Mouse (Mus musculus) heart, embryonic 14.5 days (tissue): ENCODE measurements around the gene Tanc1. TPM values are rescaled to one million over a fixed set of nuclear protein-coding genes. Genes with fewer than 3 reads are reported as not detected.

Experiments used
- ATAC-seq: fragments of 200-750 bp; cut with Nextera tagmentation; 2 replicates; pipeline ENCODE4 v1.8.0; 2017; ENCODE audit warnings: low read depth, moderate TSS enrichment; ENCODE audit not compliant: insufficient number of reproducible peaks, insufficient read depth, low FRiP score
- H3K27ac ChIP-seq, 2 experiments: fragments of 200-500 bp in 1 of 2; fragments of 300-500 bp in 1 of 2; sonication (generic) in 1 of 2; replicated peaks in 1 of 2; 2 replicates each; pipeline ENCODE4 v1.5.1; 2012 to 2014; ENCODE audit warnings: low read depth in 2 of 2, low read length in 2 of 2, control low read depth in 1 of 2, mild to moderate bottlenecking in 1 of 2, mixed read lengths in 1 of 2; ENCODE audit not compliant: control insufficient read depth in 1 of 2, insufficient read depth in 1 of 2
- H3K27me3 ChIP-seq: fragments of 300-500 bp; sonication (generic); 2 replicates; pipeline ENCODE4 v1.6.1; 2014; ENCODE audit warnings: mild to moderate bottlenecking, low read length, control low read depth; ENCODE audit not compliant: control insufficient read depth, insufficient read depth
- H3K36me3 ChIP-seq: fragments of 300-500 bp; sonication (generic); 2 replicates; pipeline ENCODE4 v1.6.1; 2014; ENCODE audit warnings: mild to moderate bottlenecking, control low read depth, low read length, mixed read lengths; ENCODE audit not compliant: control insufficient read depth, insufficient read depth
- H3K4me1 ChIP-seq, 2 experiments: fragments of 200-500 bp in 1 of 2; fragments of 300-500 bp in 1 of 2; sonication (generic) in 1 of 2; 2 replicates each; pipeline ENCODE4 v1.6.1; 2012 to 2014; ENCODE audit warnings: low read length in 2 of 2, control low read depth in 1 of 2, mixed read lengths in 1 of 2; ENCODE audit not compliant: control insufficient read depth in 2 of 2, insufficient read depth in 2 of 2
- H3K4me2 ChIP-seq: fragments of 300-500 bp; sonication (generic); 2 replicates; pipeline ENCODE4 v1.6.1; 2014; ENCODE audit warnings: mild to moderate bottlenecking, low read length
- H3K4me3 ChIP-seq, 2 experiments: fragments of 200-500 bp in 1 of 2; fragments of 300-500 bp in 1 of 2; sonication (generic) in 1 of 2; 2 replicates each; pipeline ENCODE4 v1.5.1; 2012 to 2014; ENCODE audit warnings: low read length in 2 of 2, mild to moderate bottlenecking in 2 of 2, control low read depth in 1 of 2, low read depth in 1 of 2, moderate library complexity in 1 of 2; ENCODE audit not compliant: control insufficient read depth in 1 of 2, insufficient read depth in 1 of 2
- H3K9ac ChIP-seq: fragments of 300-500 bp; sonication (generic); 2 replicates; pipeline ENCODE4 v1.6.1; 2014; ENCODE audit warnings: mild to moderate bottlenecking, low read length
- H3K9me3 ChIP-seq: fragments of 300-500 bp; sonication (generic); 2 replicates; pipeline ENCODE4 v1.6.1; 2016; ENCODE audit warnings: low read length, control low read depth; ENCODE audit not compliant: control insufficient read depth
- WGBS: fragments of 180-500 bp; shearing (Covaris S2); extraction: QIAGEN DNeasy Blood & Tissue Kit; methylation state at CpG from one replicate; pipeline ENCODE4 v1.1.7; 2014; 5-methylcytosine and 5-hydroxymethylcytosine counted together
- polyA plus RNA-seq: library from polyadenylated mRNA; unstranded; fragments of >200 nt; fragmentation: Nextera tagmentation; extraction: Ambion mirVana; gene quantifications from 2 replicates; pipeline ENCODE4 v1.2.1, GENCODE M21; 2014

Gene Tanc1
- polyA plus RNA-seq, 1 experiment from 2014 or later = 27.2 TPM

GRCm38 (mm10) chr2:59587387-59588095 is 24.3 kb upstream of the Tanc1 start:
- H3K9me3 ChIP-seq = no peaks in the 10 kb centered on the region
- H3K4me1 ChIP-seq = no peaks in the 10 kb centered on the region; a peak in 1 of 4 replicates
- H3K27ac ChIP-seq = no peak overlapping the region
- H3K27me3 ChIP-seq = no peaks in the 10 kb centered on the region
- 70% methylated on average over 10 of the region's 10 CpGs for WGBS
- no peak overlapping the region for H3K4me3 ChIP-seq
- no peak overlapping the region for H3K4me2 ChIP-seq
- H3K36me3 ChIP-seq = no peaks in the 10 kb centered on the region
- no peak for ATAC-seq
- no peak overlapping the region for H3K9ac ChIP-seq

- no peak for ATAC-seq
- WGBS = 77% methylated on average over 3 of the region's 3 CpGs
- Histone ChIP-seq H3K27ac (no peak overlapping the region), H3K4me1 (no peaks in the 10 kb centered on the region), H3K9me3 (no peaks in the 10 kb centered on the region), H3K4me3 (no peak overlapping the region), H3K27me3 (no peaks in the 10 kb centered on the region), H3K36me3 (no peaks in the 10 kb centered on the region), H3K4me2 (no peak overlapping the region), H3K9ac (no peak overlapping the region)
These were observed 23.8 kb upstream of the Tanc1 start for GRCm38 (mm10) chr2:59588096-59588405.

GRCm38 (mm10) chr2:59593341-59593902 is 18.4 kb upstream of the Tanc1 start:
- ATAC-seq = no peak

GRCm38 (mm10) chr2:59594095-59594494 is 17.7 kb upstream of the Tanc1 start:
- whole genome bisulfite sequencing = 76% methylated on average over 6 of the region's 6 CpGs

More at GRCm38 (mm10) chr2:59593341-59593902, 18.4 kb upstream of the Tanc1 start:
- Histone ChIP-seq H3K4me3 (no peak overlapping the region), H3K36me3 (no peaks in the 10 kb centered on the region), H3K9me3 (no peaks in the 10 kb centered on the region), H3K27me3 (no peaks in the 10 kb centered on the region), H3K9ac (no peak overlapping the region), H3K4me1 (0 out of 4 replicates have a peak, but pooled peaks cover 0 to 3% of the 10 kb centered on the region in 2 experiments), H3K4me2 (no peak overlapping the region), H3K27ac (no peak overlapping the region)
- WGBS = 74% methylated on average over 7 of the region's 7 CpGs

GRCm38 (mm10) chr2:59596545-59596944 is 15.3 kb upstream of the Tanc1 start:
- Histone ChIP-seq H3K4me1 (peaks cover 8 to 19% of the 10 kb centered on the region in 2 experiments), H3K36me3 (no peaks in the 10 kb centered on the region), H3K9me3 (no peaks in the 10 kb centered on the region), H3K9ac (no peak overlapping the region), H3K27ac (no peak overlapping the region), H3K4me2 (no peak overlapping the region), H3K27me3 (no peaks in the 10 kb centered on the region), H3K4me3 (no peak overlapping the region)
- WGBS = 62% methylated on average over 8 of the region's 8 CpGs
- no peak for ATAC-seq

More at GRCm38 (mm10) chr2:59594095-59594494, 17.7 kb upstream of the Tanc1 start:
- H3K36me3 ChIP-seq = no peaks in the 10 kb centered on the region
- H3K9ac ChIP-seq = no peak overlapping the region
- H3K9me3 ChIP-seq = no peaks in the 10 kb centered on the region
- H3K27ac ChIP-seq = no peak overlapping the region
- no peaks in the 10 kb centered on the region for H3K27me3 ChIP-seq
- no peak overlapping the region for H3K4me3 ChIP-seq
- H3K4me2 ChIP-seq = no peak overlapping the region
- ATAC-seq = no peak
- H3K4me1 ChIP-seq = peaks cover 0 to 8% of the 10 kb centered on the region in 2 experiments; a peak in 2 of 4 replicates

- H3K27me3 ChIP-seq = no peaks in the 10 kb centered on the region
- H3K9me3 ChIP-seq = no peaks in the 10 kb centered on the region
- WGBS = 91% methylated on average over 6 of the region's 6 CpGs
- H3K4me2 ChIP-seq = no peak overlapping the region
- no peak for ATAC-seq
- no peak overlapping the region for H3K27ac ChIP-seq
- no peaks in the 10 kb centered on the region for H3K36me3 ChIP-seq
- H3K4me1 ChIP-seq = peaks cover 8 to 22% of the 10 kb centered on the region in 2 experiments
- H3K9ac ChIP-seq = no peak overlapping the region
- H3K4me3 ChIP-seq = no peak overlapping the region
These were observed 13.6 kb upstream of the Tanc1 start for GRCm38 (mm10) chr2:59598286-59598685.

- 32% methylated on average over 4 of the region's 4 CpGs for WGBS
These were observed 12.9 kb upstream of the Tanc1 start for GRCm38 (mm10) chr2:59598894-59599293.

More at GRCm38 (mm10) chr2:59598894-59599293, 12.9 kb upstream of the Tanc1 start:
- H3K36me3 ChIP-seq = no peaks in the 10 kb centered on the region
- no peaks in the 10 kb centered on the region for H3K27me3 ChIP-seq
- H3K9me3 ChIP-seq = no peaks in the 10 kb centered on the region
- H3K4me1 ChIP-seq = peaks cover 8 to 23% of the 10 kb centered on the region in 2 experiments
- H3K9ac ChIP-seq = no peak overlapping the region
- no peak for ATAC-seq
- peak overlapping the region; percentile 23; the same call in 1 of the 2 replicates for H3K4me2 ChIP-seq
- no peak overlapping the region for H3K4me3 ChIP-seq
- H3K27ac ChIP-seq = no peak overlapping the region
